Mouse (Mus musculus): Measurements from ENCODE around the gene Timm44. TPM values are rescaled to one million over a fixed set of nuclear protein-coding genes. Genes with fewer than 3 reads are reported as not detected.

The Timm44 gene
- polyA plus RNA-seq, 1 experiment from 2014 or later = 44.5 TPM

GRCm38 (mm10) chr8:4318796-4319572 lies 43.3 kb upstream of the Timm44 start:
- no peak for ATAC-seq

GRCm38 (mm10) chr8:4318124-4318523 lies 42.4 kb upstream of the Timm44 start:
- Histone ChIP-seq H3K27ac (ENCODE audit: low read length) (no peak overlapping the region), H3K36me3 (ENCODE audit: control insufficient read depth, insufficient read depth) (peaks cover 4% of the 10 kb centered on the region; the same call in 1 of the 2 replicates), H3K27me3 (replicated peaks; ENCODE audit: control insufficient read depth, insufficient read depth, low read length) (no peaks in the 10 kb centered on the region), H3K9me3 (ENCODE audit: control insufficient read depth, low read length) (no peaks in the 10 kb centered on the region), H3K4me3 (replicated peaks; ENCODE audit: low read length) (no peak overlapping the region), H3K4me1 (replicated peaks; ENCODE audit: control insufficient read depth, insufficient read depth, low read length) (peaks cover 18% of the 10 kb centered on the region), H3K4me2 (ENCODE audit: low read length) (no peak overlapping the region), H3K9ac (replicated peaks; ENCODE audit: low read depth, low read length) (no peak overlapping the region)
- no peak for ATAC-seq
- 94% methylated on average over 5 of the region's 5 CpGs for WGBS

More at GRCm38 (mm10) chr8:4318796-4319572, 43.3 kb upstream of the Timm44 start:
- no peaks in the 10 kb centered on the region for H3K9me3 ChIP-seq (ENCODE audit: control insufficient read depth, low read length)
- no peak overlapping the region for H3K4me3 ChIP-seq (replicated peaks; ENCODE audit: low read length)
- H3K36me3 ChIP-seq (ENCODE audit: control insufficient read depth, insufficient read depth) = peaks cover 4% of the 10 kb centered on the region; the same call in 1 of the 2 replicates
- no peaks in the 10 kb centered on the region for H3K27me3 ChIP-seq (replicated peaks; ENCODE audit: control insufficient read depth, insufficient read depth, low read length)
- no peak overlapping the region for H3K27ac ChIP-seq (ENCODE audit: low read length)
- 89% methylated on average over 2 of the region's 2 CpGs for WGBS
- no peak overlapping the region for H3K9ac ChIP-seq (replicated peaks; ENCODE audit: low read depth, low read length)
- peaks cover 25% of the 10 kb centered on the region for H3K4me1 ChIP-seq (replicated peaks; ENCODE audit: control insufficient read depth, insufficient read depth, low read length)
- no peak overlapping the region for H3K4me2 ChIP-seq (ENCODE audit: low read length)

- 98% methylated on average over 3 of the region's 3 CpGs for WGBS
- Histone ChIP-seq H3K36me3 (ENCODE audit: control insufficient read depth, insufficient read depth) (peaks cover 11% of the 10 kb centered on the region), H3K27me3 (replicated peaks; ENCODE audit: control insufficient read depth, insufficient read depth, low read length) (no peaks in the 10 kb centered on the region), H3K4me2 (ENCODE audit: low read length) (no peak overlapping the region), H3K9ac (replicated peaks; ENCODE audit: low read depth, low read length) (no peak overlapping the region), H3K9me3 (ENCODE audit: control insufficient read depth, low read length) (no peaks in the 10 kb centered on the region), H3K4me1 (replicated peaks; ENCODE audit: control insufficient read depth, insufficient read depth, low read length) (peaks cover 2% of the 10 kb centered on the region; the same call in 1 of the 2 replicates), H3K4me3 (replicated peaks; ENCODE audit: low read length) (no peak overlapping the region), H3K27ac (ENCODE audit: low read length) (no peak overlapping the region)
- no peak for ATAC-seq
These were observed 39.1 kb upstream of the Timm44 start for GRCm38 (mm10) chr8:4314852-4315251.

- no peaks in the 10 kb centered on the region for H3K9me3 ChIP-seq (ENCODE audit: control insufficient read depth, low read length)
- H3K4me3 ChIP-seq (replicated peaks; ENCODE audit: low read length) = no peak overlapping the region
- no peak overlapping the region for H3K4me2 ChIP-seq (ENCODE audit: low read length)
- peaks cover 2% of the 10 kb centered on the region; the same call in 1 of the 2 replicates for H3K4me1 ChIP-seq (replicated peaks; ENCODE audit: control insufficient read depth, insufficient read depth, low read length)
- WGBS = 80% methylated on average over 3 of the region's 3 CpGs
- no peak for ATAC-seq
- no peak overlapping the region for H3K27ac ChIP-seq (ENCODE audit: low read length)
- H3K9ac ChIP-seq (replicated peaks; ENCODE audit: low read depth, low read length) = no peak overlapping the region
- H3K27me3 ChIP-seq (replicated peaks; ENCODE audit: control insufficient read depth, insufficient read depth, low read length) = no peaks in the 10 kb centered on the region
- peaks cover 18% of the 10 kb centered on the region for H3K36me3 ChIP-seq (ENCODE audit: control insufficient read depth, insufficient read depth)
These were observed 37.8 kb upstream of the Timm44 start for GRCm38 (mm10) chr8:4313254-4314124.

- peaks cover 23% of the 10 kb centered on the region for H3K36me3 ChIP-seq (ENCODE audit: control insufficient read depth, insufficient read depth)
- H3K27me3 ChIP-seq (replicated peaks; ENCODE audit: control insufficient read depth, insufficient read depth, low read length) = no peaks in the 10 kb centered on the region
- no peak for ATAC-seq
- no peak overlapping the region for H3K4me3 ChIP-seq (replicated peaks; ENCODE audit: low read length)
- H3K27ac ChIP-seq (ENCODE audit: low read length) = no peak overlapping the region
- no peaks in the 10 kb centered on the region for H3K9me3 ChIP-seq (ENCODE audit: control insufficient read depth, low read length)
- H3K9ac ChIP-seq (replicated peaks; ENCODE audit: low read depth, low read length) = no peak overlapping the region
- peaks cover 2% of the 10 kb centered on the region; the same call in 1 of the 2 replicates for H3K4me1 ChIP-seq (replicated peaks; ENCODE audit: control insufficient read depth, insufficient read depth, low read length)
- no peak overlapping the region for H3K4me2 ChIP-seq (ENCODE audit: low read length)
These were observed 36.4 kb upstream of the Timm44 start for GRCm38 (mm10) chr8:4312104-4312503.

GRCm38 (mm10) chr8:4305838-4306237 lies 30.1 kb upstream of the Timm44 start:
- Histone ChIP-seq H3K27ac (ENCODE audit: low read length) (no peak overlapping the region), H3K36me3 (ENCODE audit: control insufficient read depth, insufficient read depth) (peaks cover 48% of the 10 kb centered on the region), H3K9me3 (ENCODE audit: control insufficient read depth, low read length) (no peaks in the 10 kb centered on the region), H3K4me3 (replicated peaks; ENCODE audit: low read length) (no peak overlapping the region), H3K27me3 (replicated peaks; ENCODE audit: control insufficient read depth, insufficient read depth, low read length) (no peaks in the 10 kb centered on the region), H3K9ac (replicated peaks; ENCODE audit: low read depth, low read length) (no peak overlapping the region), H3K4me1 (replicated peaks; ENCODE audit: control insufficient read depth, insufficient read depth, low read length) (no peaks in the 10 kb centered on the region), H3K4me2 (ENCODE audit: low read length) (no peak overlapping the region)
- WGBS = 88% methylated on average over 2 of the region's 2 CpGs
- ATAC-seq = no peak

GRCm38 (mm10) chr8:4304124-4304547 lies 28.4 kb upstream of the Timm44 start:
- H3K36me3 ChIP-seq (ENCODE audit: control insufficient read depth, insufficient read depth) = peaks cover 55% of the 10 kb centered on the region
- no peaks in the 10 kb centered on the region for H3K9me3 ChIP-seq (ENCODE audit: control insufficient read depth, low read length)
- ATAC-seq = no peak
- H3K27ac ChIP-seq (ENCODE audit: low read length) = no peak overlapping the region
- no peak overlapping the region for H3K9ac ChIP-seq (replicated peaks; ENCODE audit: low read depth, low read length)
- H3K27me3 ChIP-seq (replicated peaks; ENCODE audit: control insufficient read depth, insufficient read depth, low read length) = no peaks in the 10 kb centered on the region
- WGBS = 90% methylated on average over 3 of the region's 3 CpGs
- H3K4me1 ChIP-seq (replicated peaks; ENCODE audit: control insufficient read depth, insufficient read depth, low read length) = no peaks in the 10 kb centered on the region
- no peak overlapping the region for H3K4me2 ChIP-seq (ENCODE audit: low read length)
- no peak overlapping the region for H3K4me3 ChIP-seq (replicated peaks; ENCODE audit: low read length)

- H3K4me1 ChIP-seq (replicated peaks; ENCODE audit: control insufficient read depth, insufficient read depth, low read length) = no peaks in the 10 kb centered on the region
- no peak overlapping the region for H3K4me3 ChIP-seq (replicated peaks; ENCODE audit: low read length)
- peaks cover 51% of the 10 kb centered on the region for H3K36me3 ChIP-seq (ENCODE audit: control insufficient read depth, insufficient read depth)
- H3K27me3 ChIP-seq (replicated peaks; ENCODE audit: control insufficient read depth, insufficient read depth, low read length) = no peaks in the 10 kb centered on the region
- no peak overlapping the region for H3K27ac ChIP-seq (ENCODE audit: low read length)
- H3K9me3 ChIP-seq (ENCODE audit: control insufficient read depth, low read length) = no peaks in the 10 kb centered on the region
- no peak overlapping the region for H3K4me2 ChIP-seq (ENCODE audit: low read length)
- 96% methylated on average over 4 of the region's 4 CpGs for WGBS
- no peak for ATAC-seq
- H3K9ac ChIP-seq (replicated peaks; ENCODE audit: low read depth, low read length) = no peak overlapping the region
These were observed 22.1 kb upstream of the Timm44 start for GRCm38 (mm10) chr8:4297822-4298221.

GRCm38 (mm10) chr8:4292738-4293137 lies 17.0 kb upstream of the Timm44 start:
- ATAC-seq = no peak
- H3K9me3 ChIP-seq (ENCODE audit: control insufficient read depth, low read length) = no peaks in the 10 kb centered on the region
- H3K27ac ChIP-seq (ENCODE audit: low read length) = no peak overlapping the region
- 91% methylated on average over 5 of the region's 5 CpGs for WGBS
- no peak overlapping the region for H3K9ac ChIP-seq (replicated peaks; ENCODE audit: low read depth, low read length)
- no peak overlapping the region for H3K4me3 ChIP-seq (replicated peaks; ENCODE audit: low read length)
- H3K36me3 ChIP-seq (ENCODE audit: control insufficient read depth, insufficient read depth) = peaks cover 30% of the 10 kb centered on the region
- H3K4me1 ChIP-seq (replicated peaks; ENCODE audit: control insufficient read depth, insufficient read depth, low read length) = no peaks in the 10 kb centered on the region
- no peak overlapping the region for H3K4me2 ChIP-seq (ENCODE audit: low read length)
- H3K27me3 ChIP-seq (replicated peaks; ENCODE audit: control insufficient read depth, insufficient read depth, low read length) = no peaks in the 10 kb centered on the region

All from forebrain, embryonic 16.5 days (tissue).